Mouse (Mus musculus): ENCODE measurements at regions not wholly inside any gene's neighbourhood (a gene's known extent, or its start where the extent isn't known, plus 50 kb on each side); places are given as distances from the start of the nearest gene placed in this dataset.

- DNase-seq (peak; percentile 37), ATAC-seq (peak; percentile 76)
- no peak for TF ChIP-seq CTCF (IDR thresholded peaks at IDR 0.05; ENCODE audit: low read depth)
- H3K27me3 ChIP-seq (ENCODE audit: insufficient read depth, low read length), result no peaks in the 10 kb centered on the region
- H3K4me3 ChIP-seq (ENCODE audit: low read depth, low read length), result no peak overlapping the region
- H3K27ac ChIP-seq (ENCODE audit: low read depth, low read length), result peak overlapping the region; percentile 37
- 0 out of 2 replicates have a peak overlapping the region, but pooled peaks have one; percentile 28 for H3K9ac ChIP-seq
- H3K36me3 ChIP-seq (ENCODE audit: insufficient read depth), result no peaks in the 10 kb centered on the region
- 42% methylated on average over 6 of the region's 6 CpGs for WGBS
- no peaks in the 10 kb centered on the region for H3K9me3 ChIP-seq (ENCODE audit: low read length)
- H3K4me1 ChIP-seq (ENCODE audit: insufficient read depth), result no peaks in the 10 kb centered on the region; the same call in 1 of the 2 replicates
- H3K4me2 ChIP-seq (ENCODE audit: low read depth), result peak overlapping the region; percentile 13; the same call in 1 of the 2 replicates
Measured at GRCm38 (mm10) chr1:57643466-57644097, 130.4 kb upstream of the Spats2l start.

- DNase-seq (no peak), ATAC-seq (no peak)
- no peaks in the 10 kb centered on the region for H3K36me3 ChIP-seq (ENCODE audit: insufficient read depth)
- H3K27me3 ChIP-seq (ENCODE audit: insufficient read depth, low read length), result no peaks in the 10 kb centered on the region
- no peaks in the 10 kb centered on the region for H3K9me3 ChIP-seq (ENCODE audit: low read length)
- H3K4me2 ChIP-seq (ENCODE audit: low read depth), result no peak overlapping the region
- WGBS, result 66% methylated on average over 5 of the region's 5 CpGs
- no peak overlapping the region for H3K4me3 ChIP-seq (ENCODE audit: low read depth, low read length)
- no peak overlapping the region for H3K27ac ChIP-seq (ENCODE audit: low read depth, low read length)
- TF ChIP-seq CTCF (IDR thresholded peaks at IDR 0.05; ENCODE audit: low read depth), result no peak
- no peak overlapping the region for H3K9ac ChIP-seq
- no peaks in the 10 kb centered on the region for H3K4me1 ChIP-seq (ENCODE audit: insufficient read depth)
Measured at GRCm38 (mm10) chr1:57664962-57665361, 109.0 kb upstream of the Spats2l start.

- H3K27ac ChIP-seq (ENCODE audit: low read depth, low read length), result no peak overlapping the region
- DNase-seq (peak; percentile 9), ATAC-seq (peak; percentile 76; the same call in 1 of the 2 replicates)
- TF ChIP-seq CTCF (IDR thresholded peaks at IDR 0.05; ENCODE audit: low read depth), result no peak
- WGBS, result 54% methylated on average over 3 of the region's 3 CpGs
- H3K27me3 ChIP-seq (ENCODE audit: insufficient read depth, low read length), result no peaks in the 10 kb centered on the region
- H3K9ac ChIP-seq, result no peak overlapping the region
- H3K4me3 ChIP-seq (ENCODE audit: low read depth, low read length), result no peak overlapping the region
- H3K9me3 ChIP-seq (ENCODE audit: low read length), result no peaks in the 10 kb centered on the region
- H3K36me3 ChIP-seq (ENCODE audit: insufficient read depth), result no peaks in the 10 kb centered on the region
- no peaks in the 10 kb centered on the region for H3K4me1 ChIP-seq (ENCODE audit: insufficient read depth)
- no peak overlapping the region for H3K4me2 ChIP-seq (ENCODE audit: low read depth)
Measured at GRCm38 (mm10) chr1:57665724-57666123, 108.2 kb upstream of the Spats2l start.

- ATAC-seq (peak; percentile 27; the same call in 1 of the 2 replicates), DNase-seq (no peak)
- Histone ChIP-seq H3K27me3 (ENCODE audit: insufficient read depth, low read length) (no peaks in the 10 kb centered on the region), H3K36me3 (ENCODE audit: insufficient read depth) (no peaks in the 10 kb centered on the region), H3K4me2 (ENCODE audit: low read depth) (no peak overlapping the region), H3K4me3 (ENCODE audit: low read depth, low read length) (no peak overlapping the region), H3K27ac (ENCODE audit: low read depth, low read length) (no peak overlapping the region), H3K9me3 (ENCODE audit: low read length) (no peaks in the 10 kb centered on the region), H3K9ac (no peak overlapping the region), H3K4me1 (ENCODE audit: insufficient read depth) (no peaks in the 10 kb centered on the region)
- 71% methylated on average over 6 of the region's 6 CpGs for whole genome bisulfite sequencing
- TF ChIP-seq CTCF (IDR thresholded peaks at IDR 0.05; ENCODE audit: low read depth), result no peak
Measured at GRCm38 (mm10) chr1:57666179-57666693, 107.7 kb upstream of the Spats2l start.

- no peak overlapping the region for H3K27ac ChIP-seq (ENCODE audit: low read depth, low read length)
- DNase-seq, result peak; percentile 10
Measured at GRCm38 (mm10) chr1:57673415-57673814, 100.5 kb upstream of the Spats2l start.

GRCm38 (mm10) chr1:57673957-57674699 is 99.8 kb upstream of the Spats2l start:
- WGBS, result 17% methylated on average over 7 of the region's 7 CpGs
- Histone ChIP-seq H3K4me2 (ENCODE audit: low read depth) (no peak overlapping the region), H3K4me1 (ENCODE audit: insufficient read depth) (no peaks in the 10 kb centered on the region), H3K4me3 (ENCODE audit: low read depth, low read length) (no peak overlapping the region), H3K36me3 (ENCODE audit: insufficient read depth) (no peaks in the 10 kb centered on the region), H3K27ac (ENCODE audit: low read depth, low read length) (no peak overlapping the region), H3K27me3 (ENCODE audit: insufficient read depth, low read length) (no peaks in the 10 kb centered on the region), H3K9ac (no peak overlapping the region), H3K9me3 (ENCODE audit: low read length) (no peaks in the 10 kb centered on the region)
- peak; percentile 13 for DNase-seq
- TF ChIP-seq CTCF (IDR thresholded peaks at IDR 0.05; ENCODE audit: low read depth), result no peak
- ATAC-seq, result peak; percentile 77; the same call in 1 of the 2 replicates

More at GRCm38 (mm10) chr1:57673415-57673814, 100.5 kb upstream of the Spats2l start:
- H3K4me1 ChIP-seq (ENCODE audit: insufficient read depth), result no peaks in the 10 kb centered on the region
- no peaks in the 10 kb centered on the region for H3K36me3 ChIP-seq (ENCODE audit: insufficient read depth)
- TF ChIP-seq CTCF (IDR thresholded peaks at IDR 0.05; ENCODE audit: low read depth), result no peak
- no peaks in the 10 kb centered on the region for H3K27me3 ChIP-seq (ENCODE audit: insufficient read depth, low read length)
- WGBS, result 40% methylated on average over 2 of the region's 2 CpGs
- ATAC-seq, result no peak
- no peak overlapping the region for H3K4me2 ChIP-seq (ENCODE audit: low read depth)
- H3K4me3 ChIP-seq (ENCODE audit: low read depth, low read length), result no peak overlapping the region
- H3K9ac ChIP-seq, result no peak overlapping the region
- H3K9me3 ChIP-seq (ENCODE audit: low read length), result no peaks in the 10 kb centered on the region
